Mouse (Mus musculus): ENCODE measurements around the gene Gm3099. TPM values are rescaled to one million over a fixed set of nuclear protein-coding genes. Genes with fewer than 3 reads are reported as not detected.
"Not testable (repeated sequence)": the region's sequence is repeated elsewhere in the genome, so short reads cannot be mapped to it uniquely, and the experiment has no call there.

The Gm3099 gene
- not detected for total RNA-seq (2021)
- long read RNA-seq, experiment 1: 0 reads
- long read RNA-seq, experiment 2: 0 reads

DNA sequence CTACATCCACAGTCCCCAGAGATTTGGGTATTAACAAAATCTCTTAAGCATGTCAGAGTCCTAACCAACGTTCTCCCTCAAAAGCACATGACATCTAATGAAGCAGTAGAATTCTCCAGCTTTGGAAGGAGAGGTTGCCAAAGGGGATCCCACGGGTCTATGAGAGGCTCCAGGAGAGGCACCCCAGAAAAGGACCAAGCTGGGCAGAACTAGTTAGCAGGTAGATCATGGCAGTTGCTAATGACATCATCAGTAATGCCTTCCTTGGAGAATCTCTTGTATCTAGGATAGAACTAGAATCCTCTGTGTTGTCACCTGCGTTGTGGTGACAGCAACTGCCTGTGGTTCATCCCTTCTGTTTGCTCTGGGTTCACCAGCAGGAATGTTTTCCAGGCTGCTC, at the start of gene Gm3099:
TSS of gene Gm3099 (plus strand) at position 301 of the 400 bp plus-strand sequence.
- intact Hi-C loops (cut with DNase I); DNase-seq: not testable (repeated sequence)

DNA sequence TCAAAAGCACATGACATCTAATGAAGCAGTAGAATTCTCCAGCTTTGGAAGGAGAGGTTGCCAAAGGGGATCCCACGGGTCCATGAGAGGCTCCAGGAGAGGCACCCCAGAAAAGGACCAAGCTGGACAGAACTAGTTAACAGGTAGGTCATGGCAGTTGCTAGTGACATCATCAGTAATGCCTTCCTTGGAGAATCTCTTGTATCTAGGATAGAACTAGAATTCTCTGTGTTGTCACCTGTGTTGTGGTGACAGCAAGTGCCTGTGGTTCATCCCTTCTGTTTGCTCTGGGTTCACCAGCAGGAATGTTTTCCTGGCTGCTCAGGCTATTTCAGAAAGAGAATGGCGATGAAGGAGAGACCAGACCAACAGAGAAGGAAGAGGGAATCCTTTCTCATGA, 34.9 kb upstream of the Gm3099 start, which contains the start of gene Gm3095:
TSS of gene Gm3095 (plus strand) at position 301 of the 400 bp plus-strand sequence.
- intact Hi-C loops (cut with DNase I); DNase-seq: not testable (repeated sequence)

DNA sequence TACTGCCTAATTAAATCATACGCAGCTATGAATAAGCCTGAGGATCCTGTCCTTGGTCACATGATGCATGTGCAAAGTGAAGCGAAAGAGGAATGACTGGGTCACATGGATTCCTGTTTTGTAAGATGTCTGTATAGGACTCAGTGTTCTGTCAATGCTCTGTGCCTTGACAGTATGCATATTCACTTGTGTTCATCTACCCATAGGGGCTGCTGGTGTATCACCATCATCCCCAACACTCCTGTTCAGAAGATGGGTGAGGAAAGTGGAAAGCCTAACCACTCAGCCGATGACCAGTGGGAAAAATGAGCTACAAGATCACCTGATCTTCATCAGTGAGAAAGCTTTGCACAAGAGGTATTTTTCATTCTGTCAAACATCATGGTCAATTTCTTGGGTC, 25.4 kb downstream of the Gm3099 start, which contains the start of gene Gm5796:
TSS of gene Gm5796 (plus strand) at position 301 of the 400 bp plus-strand sequence.
- DNase-seq; intact Hi-C loops (cut with DNase I): not testable (repeated sequence)

Other genes starting within 250 kb of the Gm3099 start
- not detected for gene Gm3002, start 188.3 kb upstream of the Gm3099 start, total RNA-seq (2021)
- gene Gm3033, start 152.1 kb upstream of the Gm3099 start, total RNA-seq (2021): not detected
- gene Gm2916, start 114.2 kb upstream of the Gm3099 start, total RNA-seq (2021): not detected
- not detected for gene Gm3029, start 66.6 kb upstream of the Gm3099 start, total RNA-seq (2021)
- gene Gm3095, start 34.8 kb upstream of the Gm3099 start, total RNA-seq (2021): not detected
- gene Gm5796, start 25.5 kb downstream of the Gm3099 start, total RNA-seq (2021): under 1 TPM in 1 of 2 experiments, not detected in 1; 0.51 TPM
- not detected for gene Gm3115, start 85.7 kb downstream of the Gm3099 start, total RNA-seq (2021)
- under 1 TPM in 1 of 2 experiments, not detected in 1; 0.15 TPM for gene Gm8108, start 112.1 kb downstream of the Gm3099 start, total RNA-seq (2021)
- not detected for gene Gm3127, start 166.6 kb downstream of the Gm3099 start, total RNA-seq (2021)
- not detected for gene Gm2974, start 184.2 kb downstream of the Gm3099 start, total RNA-seq (2021)

Measured in gastrocnemius, postnatal 36 days (tissue).